Comparison of ENCODE assay signal across 8 mouse cellular contexts in genomic region chr2:180333778-180334550, GRCm38 (mm10). TPM values are rescaled to one million over a fixed set of nuclear protein-coding genes. Genes with fewer than 3 reads are reported as not detected.
DNase-seq lines count a peak whose midpoint lies in the region; ATAC-seq and TF ChIP-seq lines count a peak whose summit lies in the region.

No protein-coding gene starts in this region.

- no peak overlapping the region; the same call in 1 of the 2 replicates for H3K9ac ChIP-seq in hindbrain, postnatal 0 days (replicated peaks; ENCODE audit: low read length)

- no peak for TF ChIP-seq CTCF in hindbrain, postnatal 0 days (IDR thresholded peaks at IDR 0.05; ENCODE audit: low read depth)

- peak; percentile 25 to 35 for DNase-seq in cerebellum, postnatal 10 days
- DNase-seq in cerebellum, adult 18-20 months, result no peak
- peak; percentile 8 for DNase-seq in Muller cell, postnatal 12 days (ENCODE audit: inconsistent ontology term)
- no peak for DNase-seq in hindbrain, postnatal 0 days (ENCODE audit: low spot score)
- peak; percentile 51 for DNase-seq in midbrain, embryonic 10.5 days (ENCODE audit: low spot score)
- no peak for DNase-seq in spleen, postnatal 10 days (ENCODE audit: low spot score in 2 of 2)
- DNase-seq in adrenal gland, postnatal 4 days (ENCODE audit: low spot score in 2 of 2), result no peak

- WGBS in hindbrain, postnatal 0 days, result under 1% methylated on average over 68 of the region's 69 CpGs
- WGBS in midbrain, embryonic 10.5 days, result under 1% methylated on average over 69 of the region's 69 CpGs

- no peaks in the 10 kb centered on the region for H3K4me1 ChIP-seq in hindbrain, postnatal 0 days (ENCODE audit: insufficient read depth, low read length)
- peaks cover 37% of the 10 kb centered on the region for H3K4me1 ChIP-seq in midbrain, embryonic 10.5 days

- H3K4me2 ChIP-seq in hindbrain, postnatal 0 days (ENCODE audit: low read depth, low read length), result peak overlapping the region; percentile 51

- H3K27ac ChIP-seq in hindbrain, postnatal 0 days, result no peak overlapping the region
- H3K27ac ChIP-seq in midbrain, embryonic 10.5 days (replicated peaks), result peak overlapping the region; percentile 38; the same call in 1 of the 2 replicates

- peak overlapping the region; percentile 29 for H3K4me3 ChIP-seq in hindbrain, postnatal 0 days (ENCODE audit: low read length)
- H3K4me3 ChIP-seq in midbrain, embryonic 10.5 days, result peak overlapping the region; percentile 52

- H3K9me3 ChIP-seq in hindbrain, postnatal 0 days (ENCODE audit: low read length), result no peaks in the 10 kb centered on the region
- H3K9me3 ChIP-seq in midbrain, embryonic 10.5 days (replicated peaks), result no peaks in the 10 kb centered on the region

- ATAC-seq in hindbrain, postnatal 0 days, result no peak
- ATAC-seq in monocyte, adult 5-6 weeks (replicated peaks; ENCODE audit: insufficient number of reproducible peaks, low FRiP score, low TSS enrichment, poor library complexity, severe bottlenecking), result no peak

- H3K27me3 ChIP-seq in hindbrain, postnatal 0 days (ENCODE audit: insufficient read depth, low read length), result peaks cover 34% of the 10 kb centered on the region
- peaks cover 97% of the 10 kb centered on the region for H3K27me3 ChIP-seq in midbrain, embryonic 10.5 days (ENCODE audit: low read depth, poor library complexity, severe bottlenecking)

- H3K36me3 ChIP-seq in hindbrain, postnatal 0 days (ENCODE audit: insufficient read depth, low read length), result no peaks in the 10 kb centered on the region
- H3K36me3 ChIP-seq in midbrain, embryonic 10.5 days, result no peaks in the 10 kb centered on the region

RNA-seq across cellular contexts. Expression of gene Gata5, which starts 0.5 kb away (rescaled TPM):
- total RNA-seq in hindbrain, postnatal 0 days (2014; rRNA removed), result not detected in 2 replicates
- polyA plus RNA-seq in hindbrain, postnatal 0 days (2015; fragmentation: Nextera tagmentation; extraction: Ambion mirVana), result not detected in 2 replicates
- 0.04 and 0.10 TPM in 2 replicates for polyA plus RNA-seq in midbrain, embryonic 10.5 days (2016; fragmentation: Nextera tagmentation; extraction: Ambion mirVana)
- under 1 TPM; 0.45 to 0.65 TPM for total RNA-seq in adrenal gland, postnatal 4 days (2021)
- total RNA-seq in monocyte, adult 5-6 weeks (2017), result not detected in 3 replicates

RNA-seq across cellular contexts. Expression of gene Rbbp8nl, which starts 44.3 kb away (rescaled TPM):
- not detected in 2 replicates for total RNA-seq in hindbrain, postnatal 0 days (2014; rRNA removed)
- not detected in 2 replicates for polyA plus RNA-seq in hindbrain, postnatal 0 days (2015; fragmentation: Nextera tagmentation; extraction: Ambion mirVana)
- 0.11 TPM in 1 of 2 replicates, not detected in the other for polyA plus RNA-seq in midbrain, embryonic 10.5 days (2016; fragmentation: Nextera tagmentation; extraction: Ambion mirVana)
- total RNA-seq in adrenal gland, postnatal 4 days (2021), result not detected
- total RNA-seq in monocyte, adult 5-6 weeks (2017), result not detected in 3 replicates

Comparison
In these comparisons a context has a peak if more than half of its experiments do, and no peak if none do; other contexts are left out.
1. DNase-seq: peak in cerebellum, postnatal 10 days (2 of 2), Muller cell, postnatal 12 days (single experiment) and midbrain, embryonic 10.5 days (single experiment); none in cerebellum, adult 18-20 months (0 of 2), hindbrain, postnatal 0 days (single experiment), spleen, postnatal 10 days (0 of 2) and adrenal gland, postnatal 4 days (0 of 2).